Mouse (Mus musculus): ENCODE results near the gene Cdc42bpb. TPM values are rescaled to one million over a fixed set of nuclear protein-coding genes. Genes with fewer than 3 reads are reported as not detected.
A peak's percentile ranks its signal among the peaks of the same experiment; 100 is the strongest.

The Cdc42bpb gene
- total and polyA plus RNA-seq, 3 experiments, result 16.7 to 29.7 (median 25.4) TPM

GRCm38 (mm10) chr12:111272420-111272819, 105.1 kb downstream of the Cdc42bpb start:
- Histone ChIP-seq H3K4me3 (replicated peaks in 1 of 3; ENCODE audit: low read depth in 2 of 3, low read length in 2 of 3, poor library complexity in 1 of 3) (no peak overlapping the region), H3K9me3 (replicated peaks; ENCODE audit: low read length) (peaks cover 8% of the 10 kb centered on the region), H3K79me2 (replicated peaks; ENCODE audit: control insufficient read depth, extremely low read depth, insufficient read depth, poor library complexity, severe bottlenecking) (no peaks in the 10 kb centered on the region), H3K27me3 (replicated peaks) (no peaks in the 10 kb centered on the region), H3K4me2 (ENCODE audit: insufficient read depth, low read depth, poor library complexity, severe bottlenecking) (no peak overlapping the region), H3K36me3 (replicated peaks in 1 of 2; ENCODE audit: control insufficient read depth in 1 of 2, insufficient read depth in 1 of 2, low read length in 1 of 2) (peaks cover 33 to 71% of the 10 kb centered on the region in 2 experiments), H3K27ac (ENCODE audit: insufficient read depth, low read depth) (no peak overlapping the region), H3K9ac (ENCODE audit: insufficient read depth, low read depth) (no peak overlapping the region), H3K4me1 (ENCODE audit: control insufficient read depth in 1 of 2, insufficient read depth in 2 of 2) (peaks cover 4 to 13% of the 10 kb centered on the region in 2 experiments; a peak in 2 of 4 replicates)
- dilution Hi-C loops (cut with MboI; ENCODE audit: extremely low pct_ligation_motif_present, extremely low pct_unique_long_range_greater_than_20kb, low sequenced_read_pairs) (no loop called here), in situ Hi-C loops (cut with MboI; ENCODE audit: low pct_ligation_motif_present, low pct_unique_long_range_greater_than_20kb, low sequenced_read_pairs) (loop anchor here (10.0 kb wide), 1 partner anchor 142 kb away; the partner anchor contains the start of gene Exoc3l4)
- TF ChIP-seq MEF2A (IDR thresholded peaks at IDR 0.05; ENCODE audit: borderline replicate concordance, low read depth, low read length) (no peak), HCFC1 (IDR thresholded peaks at IDR 0.05; ENCODE audit: low read depth, low read length) (no peak), MAFK (IDR thresholded peaks at IDR 0.05; ENCODE audit: insufficient replicate concordance, low read length) (no peak), MYC (IDR thresholded peaks at IDR 0.05; ENCODE audit: low read depth, low read length) (peak; percentile 93), RCOR1 (conservative IDR thresholded peaks at IDR 0.05; ENCODE audit: low read depth, low read length) (no peak), ZNF384 (IDR thresholded peaks at IDR 0.05; ENCODE audit: low read depth, low read length) (no peak), SIN3A (IDR thresholded peaks at IDR 0.05; ENCODE audit: low read length) (no peak), MXI1 (IDR thresholded peaks at IDR 0.05; ENCODE audit: low read depth, low read length) (0 out of 2 replicates have a peak, but pooled peaks have one; percentile 28), IRF4 (IDR thresholded peaks at IDR 0.05; ENCODE audit: low read depth, low read length) (peak; percentile 52), JUN (IDR thresholded peaks at IDR 0.05; ENCODE audit: insufficient read depth, low read depth, low read length) (no peak), RAD21 (IDR thresholded peaks at IDR 0.05; ENCODE audit: low read depth, low read length) (peak; percentile 88), GABPA (IDR thresholded peaks at IDR 0.05; ENCODE audit: insufficient replicate concordance, low read depth, low read length) (no peak), SMC3 (IDR thresholded peaks at IDR 0.05; ENCODE audit: low read depth, low read length) (peak; percentile 84), CTCF (conservative IDR thresholded peaks at IDR 0.05 in 1 of 2, IDR thresholded peaks at IDR 0.05 in 1 of 2; ENCODE audit: low read depth in 2 of 2, low read length in 2 of 2) (peak; percentile 68 to 95), TCF12 (IDR thresholded peaks at IDR 0.05; ENCODE audit: low read depth, low read length) (no peak), ZC3H11A (IDR thresholded peaks at IDR 0.05; ENCODE audit: low read depth, low read length) (no peak), NELFE (IDR thresholded peaks at IDR 0.05; ENCODE audit: low read depth, low read length) (peak; percentile 53; the same call in 1 of the 2 replicates), JUND (conservative IDR thresholded peaks at IDR 0.05; ENCODE audit: low read depth, low read length) (no peak), TBP (conservative IDR thresholded peaks at IDR 0.05; ENCODE audit: low read depth, low read length) (no peak), MAZ (IDR thresholded peaks at IDR 0.05; ENCODE audit: low read depth, low read length) (no peak), E2F4 (IDR thresholded peaks at IDR 0.05; ENCODE audit: insufficient replicate concordance, low read depth, low read length) (no peak), MAX (IDR thresholded peaks at IDR 0.05; ENCODE audit: low read length) (peak; percentile 88)
- peak; percentile 79 for DNase-seq (ENCODE audit: extremely low read depth)
